Mouse (Mus musculus) skeletal muscle tissue, postnatal 0 days (tissue): ENCODE data around the gene Csf2. TPM values are rescaled to one million over a fixed set of nuclear protein-coding genes. Genes with fewer than 3 reads are reported as not detected.

Source experiments
- polyA plus RNA-seq: library from polyadenylated mRNA; unstranded; fragments of >200 nt; fragmentation: Nextera tagmentation; extraction: Ambion mirVana; gene quantifications from 2 replicates; pipeline ENCODE4 v1.2.1, GENCODE M21; 2015

The Csf2 gene
- not detected in 2 replicates for polyA plus RNA-seq

DNA sequence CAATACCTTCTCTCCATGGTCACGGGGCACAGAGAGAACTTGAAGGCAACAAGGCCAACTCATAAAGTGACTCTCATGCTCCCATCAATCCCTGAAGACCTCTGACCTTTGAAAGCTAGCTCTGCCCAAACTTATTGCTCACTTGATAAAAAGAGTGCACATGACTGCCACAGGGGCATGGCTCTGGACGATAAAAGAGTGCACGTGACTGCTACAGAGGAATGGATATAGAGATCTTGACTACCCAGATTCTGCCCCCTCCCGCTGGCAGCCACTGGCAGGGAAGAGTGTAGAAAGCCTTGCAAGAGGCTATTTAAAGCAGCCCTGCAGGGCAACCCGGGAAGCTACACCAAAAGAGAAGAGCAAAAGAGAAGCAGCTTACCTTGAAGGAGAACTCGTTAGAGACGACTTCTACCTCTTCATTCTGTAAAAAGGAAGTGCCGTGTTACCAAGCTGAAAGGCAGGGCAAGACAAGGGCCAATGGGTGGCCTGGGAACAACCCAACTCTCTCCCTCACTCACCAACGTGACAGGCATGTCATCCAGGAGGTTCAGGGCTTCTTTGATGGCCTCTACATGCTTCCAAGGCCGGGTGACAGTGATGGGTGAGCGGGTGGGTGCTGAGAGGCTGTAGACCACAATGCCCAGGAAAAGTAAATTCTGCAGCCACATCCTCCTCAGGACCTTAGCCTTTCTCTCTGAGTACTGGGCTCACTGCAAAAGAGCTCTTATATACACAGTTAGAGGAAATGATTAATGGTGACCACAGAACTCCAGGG, at the start of gene Csf2:
TSS of gene Csf2 (minus strand) at position 728 of the 778 bp plus-strand sequence.

GRCm38 (mm10) chr11:54267177-54267576, 17.7 kb upstream of the Csf2 start, which contains the start of gene Il3:
Gene Il3 (minus strand): TSS chr11:54267277.

Other genes with a start within 250 kb of the Csf2 start
- gene Slc22a4, start 221.6 kb downstream of the Csf2 start, polyA plus RNA-seq, result 0.56 and 4.2 TPM in 2 replicates
- 66.8 and 67.0 TPM in 2 replicates for gene Pdlim4, start 180.7 kb downstream of the Csf2 start, polyA plus RNA-seq
- gene P4ha2, start 149.6 kb downstream of the Csf2 start, polyA plus RNA-seq, result 16.6 and 27.6 TPM in 2 replicates
- gene Il3, start 17.6 kb upstream of the Csf2 start, polyA plus RNA-seq, result not detected in 2 replicates
- 2.4 and 4.1 TPM in 2 replicates for gene Acsl6, start 54.1 kb upstream of the Csf2 start, polyA plus RNA-seq
- not detected in 2 replicates for gene Meikin, start 121.0 kb upstream of the Csf2 start, polyA plus RNA-seq
- 7.2 and 8.7 TPM in 2 replicates for gene Fnip1, start 188.5 kb upstream of the Csf2 start, polyA plus RNA-seq